Mouse (Mus musculus) CH12.LX (cell line): ENCODE measurements around the gene Higd1c. TPM values are rescaled to one million over a fixed set of nuclear protein-coding genes. Genes with fewer than 3 reads are reported as not detected.

Experiments
- DNase-seq: peaks from one replicate; pipeline ENCODE4 v3.0.0-alpha.2; 2013; ENCODE audit errors: extremely low read depth
- H3K27ac ChIP-seq: 2 replicates; pipeline ENCODE4 v1.5.1; 2012; ENCODE audit warnings: low read depth, mild to moderate bottlenecking, control low read depth, moderate library complexity; ENCODE audit not compliant: insufficient read depth
- H3K27me3 ChIP-seq: replicated peaks from 2 replicates; pipeline ENCODE3; 2012; ENCODE audit warnings: inconsistent platforms
- H3K36me3 ChIP-seq, 2 experiments: replicated peaks in 1 of 2; 2 replicates each; pipeline versions ENCODE3 to v1.6.1; 2012; ENCODE audit warnings: inconsistent platforms in 1 of 2, low read length in 1 of 2, mild to moderate bottlenecking in 1 of 2, mixed read lengths in 1 of 2, moderate library complexity in 1 of 2; ENCODE audit not compliant: control insufficient read depth in 1 of 2, insufficient read depth in 1 of 2
- H3K4me1 ChIP-seq, 2 experiments: 2 replicates each; pipeline ENCODE4 v1.6.1; 2012; ENCODE audit warnings: inconsistent platforms in 1 of 2, moderate library complexity in 1 of 2; ENCODE audit not compliant: insufficient read depth in 2 of 2, control insufficient read depth in 1 of 2
- H3K4me2 ChIP-seq: 2 replicates; pipeline ENCODE4 v1.6.1; 2012; ENCODE audit warnings: low read depth, mild to moderate bottlenecking, control low read depth; ENCODE audit not compliant: poor library complexity, insufficient read depth, severe bottlenecking
- H3K4me3 ChIP-seq, 3 experiments: fragments of 150-350 bp in 1 of 3; sonication (generic) in 1 of 3; replicated peaks in 1 of 3; 2 replicates each; pipeline versions ENCODE3 to v1.5.1; 2011 to 2012; ENCODE audit warnings: low read depth in 2 of 3, low read length in 2 of 3, mild to moderate bottlenecking in 2 of 3, moderate library complexity in 2 of 3, control low read depth in 1 of 3, improper control_type of control experiment in 1 of 3, inconsistent platforms in 1 of 3, mixed read lengths in 1 of 3; ENCODE audit not compliant: poor library complexity in 1 of 3
- H3K79me2 ChIP-seq: replicated peaks from 2 replicates; pipeline ENCODE4 v1.6.1; 2012; ENCODE audit warnings: mild to moderate bottlenecking, moderate library complexity; ENCODE audit not compliant: control insufficient read depth, poor library complexity, insufficient read depth, severe bottlenecking; ENCODE audit errors: extremely low read depth
- H3K9ac ChIP-seq: 2 replicates; pipeline ENCODE4 v1.6.1; 2012; ENCODE audit warnings: low read depth, mild to moderate bottlenecking, control low read depth, moderate library complexity; ENCODE audit not compliant: insufficient read depth
- H3K9me3 ChIP-seq: replicated peaks from 2 replicates; pipeline ENCODE3; 2012; ENCODE audit warnings: low read length, inconsistent platforms, mixed read lengths
- BHLHE40 ChIP-seq: IDR thresholded peaks from 2 replicates; pipeline ENCODE4 v1.6.1; 2011; ENCODE audit warnings: mild to moderate bottlenecking, low read depth, low read length, improper control_type of control experiment
- CHD2 ChIP-seq: IDR thresholded peaks from 2 replicates; pipeline ENCODE4 v1.6.1; 2011; ENCODE audit warnings: low read length, improper control_type of control experiment
- E2F4 ChIP-seq: IDR thresholded peaks from 2 replicates; pipeline ENCODE4 v1.6.1; 2011; ENCODE audit warnings: low read depth, low read length, improper control_type of control experiment; ENCODE audit not compliant: insufficient replicate concordance
- ELF1 ChIP-seq: IDR thresholded peaks from 2 replicates; pipeline ENCODE4 v1.6.1; 2014; ENCODE audit warnings: low read depth, mild to moderate bottlenecking, inconsistent platforms, low read length, improper control_type of control experiment
- EP300 ChIP-seq: IDR thresholded peaks from 2 replicates; pipeline ENCODE4 v1.6.1; 2011; ENCODE audit warnings: low read length, improper control_type of control experiment
- ETS1 ChIP-seq: conservative IDR thresholded peaks from 2 replicates; pipeline ENCODE4 v1.6.1; 2012; ENCODE audit warnings: low read depth, mild to moderate bottlenecking, inconsistent platforms, low read length, improper control_type of control experiment, moderate library complexity
- IRF4 ChIP-seq: IDR thresholded peaks from 2 replicates; pipeline ENCODE4 v1.6.1; 2014; ENCODE audit warnings: low read depth, mild to moderate bottlenecking, inconsistent platforms, low read length, improper control_type of control experiment
- JUN ChIP-seq: IDR thresholded peaks from 2 replicates; pipeline ENCODE4 v1.6.1; 2011; ENCODE audit warnings: low read depth, mild to moderate bottlenecking, low read length, improper control_type of control experiment, moderate library complexity; ENCODE audit not compliant: insufficient read depth
- JUND ChIP-seq: conservative IDR thresholded peaks from 2 replicates; pipeline ENCODE4 v1.6.1; 2011; ENCODE audit warnings: low read depth, low read length, improper control_type of control experiment
- KAT2A ChIP-seq: IDR thresholded peaks from 2 replicates; pipeline ENCODE4 v1.6.1; 2012; ENCODE audit warnings: low read length, improper control_type of control experiment, inconsistent platforms; ENCODE audit not compliant: insufficient replicate concordance
- MAX ChIP-seq: IDR thresholded peaks from 2 replicates; pipeline ENCODE4 v1.6.1; 2011; ENCODE audit warnings: low read length, improper control_type of control experiment
- MXI1 ChIP-seq: IDR thresholded peaks from 2 replicates; pipeline ENCODE4 v1.6.1; 2011; ENCODE audit warnings: mild to moderate bottlenecking, low read depth, low read length, improper control_type of control experiment
- MYC ChIP-seq: IDR thresholded peaks from 2 replicates; pipeline ENCODE4 v1.6.1; 2011; ENCODE audit warnings: low read depth, mild to moderate bottlenecking, improper control_type of control experiment, low read length
- NELFE ChIP-seq: IDR thresholded peaks from 2 replicates; pipeline ENCODE4 v1.6.1; 2011; ENCODE audit warnings: low read depth, low read length, improper control_type of control experiment
- NRF1 ChIP-seq: IDR thresholded peaks from 2 replicates; pipeline ENCODE4 v1.6.1; 2014; ENCODE audit warnings: low read depth, mild to moderate bottlenecking, inconsistent platforms, low read length, improper control_type of control experiment, moderate library complexity
- PAX5 ChIP-seq: IDR thresholded peaks from 2 replicates; pipeline ENCODE4 v1.6.1; 2012; ENCODE audit warnings: low read length, inconsistent platforms, mixed read lengths
- RAD21 ChIP-seq: IDR thresholded peaks from 2 replicates; pipeline ENCODE4 v1.6.1; 2011; ENCODE audit warnings: low read depth, mild to moderate bottlenecking, low read length, improper control_type of control experiment, moderate library complexity
- RCOR1 ChIP-seq: conservative IDR thresholded peaks from 2 replicates; pipeline ENCODE4 v1.6.1; 2012; ENCODE audit warnings: low read depth, mild to moderate bottlenecking, inconsistent platforms, low read length, improper control_type of control experiment
- TCF12 ChIP-seq: IDR thresholded peaks from 2 replicates; pipeline ENCODE4 v1.6.1; 2014; ENCODE audit warnings: low read depth, mild to moderate bottlenecking, inconsistent platforms, low read length, improper control_type of control experiment
- UBTF ChIP-seq: IDR thresholded peaks from 2 replicates; pipeline ENCODE4 v1.6.1; 2012; ENCODE audit warnings: low read depth, mild to moderate bottlenecking, inconsistent platforms, low read length, improper control_type of control experiment, moderate library complexity
- USF2 ChIP-seq: conservative IDR thresholded peaks from 2 replicates; pipeline ENCODE4 v1.6.1; 2011; ENCODE audit warnings: low read depth, low read length, improper control_type of control experiment
- ZKSCAN1 ChIP-seq: IDR thresholded peaks from 2 replicates; pipeline ENCODE4 v1.6.1; 2012; ENCODE audit warnings: low read depth, inconsistent platforms, low read length, improper control_type of control experiment, borderline replicate concordance
- ZMIZ1 ChIP-seq: IDR thresholded peaks from 2 replicates; pipeline ENCODE4 v1.6.1; 2012; ENCODE audit warnings: low read depth, mild to moderate bottlenecking, inconsistent platforms, low read length, improper control_type of control experiment
- ZNF384 ChIP-seq: IDR thresholded peaks from 2 replicates; pipeline ENCODE4 v1.6.1; 2012; ENCODE audit warnings: low read depth, low read length, improper control_type of control experiment, inconsistent platforms
- dilution Hi-C: fragments of 300-500 bp; cut with MboI; formaldehyde crosslinking; loops from 2 replicates; pipeline ENCODE4 v1.14.3; 2020; ENCODE audit warnings: low sequenced_read_pairs; ENCODE audit not compliant: extremely low pct_unique_long_range_greater_than_20kb, extremely low pct_ligation_motif_present
- in situ Hi-C: fragments of 300-500 bp; cut with MboI; formaldehyde crosslinking; loops from 3 replicates; pipeline ENCODE4 v1.14.3; 2019; ENCODE audit warnings: low sequenced_read_pairs, low pct_ligation_motif_present, low pct_unique_long_range_greater_than_20kb, mixed read lengths
- polyA plus RNA-seq: library from polyadenylated mRNA; unstranded; fragments of >175 nt; gene quantifications from 2 replicates; pipeline ENCODE4 v1.2.1, GENCODE M21; 2012; ENCODE audit warnings: low read depth; ENCODE audit not compliant: insufficient read length
- total RNA-seq, 2 experiments: library from RNA; depleted of rRNA; stranded (reverse); fragments of 300-350 nt in 1 of 2; fragments of >200 nt in 1 of 2; gene quantifications; 2 replicates each; pipeline ENCODE4 v1.2.3; 2012 to 2014

Gene Higd1c
- total and polyA plus RNA-seq, 3 experiments, result not detected

GRCm38 (mm10) chr15:100379658-100380057 lies 15.3 kb downstream of the Higd1c start:
- peak; percentile 9 for DNase-seq
- H3K9me3 ChIP-seq, result no peaks in the 10 kb centered on the region
- no peaks in the 10 kb centered on the region for H3K27me3 ChIP-seq
- no peaks in the 10 kb centered on the region for H3K36me3 ChIP-seq
- no peak for TF ChIP-seq RCOR1
- peak; percentile 83 for TF ChIP-seq MXI1
- TF ChIP-seq NELFE, result no peak
- peak; percentile 73 for TF ChIP-seq MYC
- peak; percentile 91 for TF ChIP-seq BHLHE40
- TF ChIP-seq MAX, result peak; percentile 80; the same call in 1 of the 2 replicates
- TF ChIP-seq EP300, result peak; percentile 30; the same call in 1 of the 2 replicates
- TF ChIP-seq RAD21, result no peak
- TF ChIP-seq ETS1, result peak; percentile 51
- peak; percentile 25; the same call in 1 of the 2 replicates for TF ChIP-seq IRF4
- in situ Hi-C loops (loop anchor here (5.0 kb wide), 1 partner anchor 73 kb away; no protein-coding TSS in a partner anchor), dilution Hi-C loops (no loop called here)
- H3K27ac ChIP-seq, result no peak overlapping the region
- H3K4me2 ChIP-seq, result peak overlapping the region; percentile 61
- H3K9ac ChIP-seq, result no peak overlapping the region
- no peaks in the 10 kb centered on the region for H3K79me2 ChIP-seq
- H3K4me1 ChIP-seq, result peaks cover 0 to 3% of the 10 kb centered on the region in 2 experiments; a peak in 2 of 4 replicates
- H3K4me3 ChIP-seq, result peak overlapping the region in 1 of 3 experiments; percentile 19

DNA sequence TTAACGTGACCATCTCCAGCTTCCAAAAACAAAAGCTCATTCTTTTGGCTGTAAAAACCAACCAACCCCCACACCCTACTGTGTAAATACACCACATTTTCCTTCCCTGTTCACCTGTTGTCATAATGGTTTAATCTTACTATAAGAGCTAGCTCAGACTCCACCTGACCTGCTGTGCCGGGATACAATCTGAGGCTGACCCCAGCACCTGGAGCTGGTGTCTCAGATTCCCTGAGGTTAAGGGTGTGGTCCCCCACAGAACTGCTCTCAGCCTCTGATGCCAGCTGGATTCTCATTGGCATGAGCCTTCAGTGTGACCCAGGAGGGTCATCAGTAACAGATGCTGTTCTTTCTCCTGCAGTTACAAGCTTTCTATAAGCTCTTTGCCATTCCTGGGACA lies 15.8 kb downstream of the Higd1c start:
- no peak overlapping the region for H3K9ac ChIP-seq
- peak overlapping the region; percentile 61; the same call in 1 of the 2 replicates for H3K4me2 ChIP-seq
- no peaks in the 10 kb centered on the region for H3K9me3 ChIP-seq
- no peaks in the 10 kb centered on the region for H3K36me3 ChIP-seq
- dilution Hi-C loops, result no loop called here
- no peak for DNase-seq
- H3K27me3 ChIP-seq, result no peaks in the 10 kb centered on the region
- H3K4me1 ChIP-seq, result peaks cover 0 to 3% of the 10 kb centered on the region in 2 experiments; a peak in 2 of 4 replicates
- in situ Hi-C loops, result loop anchor here (5.0 kb wide), 1 partner anchor 72 kb away; no protein-coding TSS in a partner anchor
- no peak overlapping the region for H3K4me3 ChIP-seq
- H3K79me2 ChIP-seq, result no peaks in the 10 kb centered on the region
- no peak overlapping the region for H3K27ac ChIP-seq
- no peak for TF ChIP-seq ELF1
- no peak for TF ChIP-seq ZNF384
- TF ChIP-seq MXI1, result no peak
- TF ChIP-seq JUND, result no peak
- no peak for TF ChIP-seq RAD21
- no peak for TF ChIP-seq UBTF
- no peak for TF ChIP-seq E2F4
- TF ChIP-seq USF2, result no peak
- TF ChIP-seq IRF4, result no peak
- TF ChIP-seq ZKSCAN1, result no peak
- no peak for TF ChIP-seq KAT2A
- no peak for TF ChIP-seq NRF1
- no peak for TF ChIP-seq ZMIZ1
- TF ChIP-seq CHD2, result no peak
- TF ChIP-seq MAX, result no peak
- TF ChIP-seq TCF12, result no peak
- no peak for TF ChIP-seq PAX5
- TF ChIP-seq JUN, result no peak
